Mouse (Mus musculus): Measurements from ENCODE around the gene Pip5k1c. TPM values are rescaled to one million over a fixed set of nuclear protein-coding genes. Genes with fewer than 3 reads are reported as not detected.

The Pip5k1c gene
- polyA plus RNA-seq, 1 experiment from 2014 or later: 26.2 TPM

- Histone ChIP-seq H3K36me3 (peaks cover 45% of the 10 kb centered on the region), H3K27me3 (no peaks in the 10 kb centered on the region), H3K4me2 (peak overlapping the region; percentile 2; the same call in 1 of the 2 replicates), H3K9me3 (replicated peaks) (no peaks in the 10 kb centered on the region), H3K9ac (no peak overlapping the region), H3K4me1 (replicated peaks) (peaks cover 55% of the 10 kb centered on the region), H3K27ac (peak overlapping the region; percentile 50), H3K4me3 (no peak overlapping the region)
- WGBS: 60% methylated on average over 6 of the region's 6 CpGs
- 0 out of 2 replicates have a peak, but pooled peaks have one; percentile 3 for ATAC-seq (replicated peaks; ENCODE audit: insufficient number of reproducible peaks, insufficient read depth, low FRiP score, low read depth)
Observed at GRCm38 (mm10) chr10:81326858-81327257, 34.1 kb downstream of the Pip5k1c start.

GRCm38 (mm10) chr10:81327959-81328358 lies 35.2 kb downstream of the Pip5k1c start:
- no peak for ATAC-seq (replicated peaks; ENCODE audit: insufficient number of reproducible peaks, insufficient read depth, low FRiP score, low read depth)
- 15% methylated on average over 2 of the region's 2 CpGs for WGBS

GRCm38 (mm10) chr10:81328386-81328785 lies 35.6 kb downstream of the Pip5k1c start, which contains the start of gene Tbxa2r:
Tbxa2r (plus strand) TSS chr10:81328731.
- WGBS: 3% methylated on average over 10 of the region's 10 CpGs
- peaks cover 35% of the 10 kb centered on the region for H3K36me3 ChIP-seq
- H3K4me3 ChIP-seq: peak within 1 kb of the TSS; percentile 35
- H3K4me1 ChIP-seq (replicated peaks): peaks cover 56% of the 10 kb centered on the region
- no peaks in the 10 kb centered on the region for H3K27me3 ChIP-seq
- peak within 1 kb of the TSS; percentile 95 for H3K27ac ChIP-seq
- H3K4me2 ChIP-seq: peak within 1 kb of the TSS; percentile 49
- peak; percentile 36 for ATAC-seq (replicated peaks; ENCODE audit: insufficient number of reproducible peaks, insufficient read depth, low FRiP score, low read depth)
- no peaks in the 10 kb centered on the region for H3K9me3 ChIP-seq (replicated peaks)
- peak within 1 kb of the TSS; percentile 47 for H3K9ac ChIP-seq

More at GRCm38 (mm10) chr10:81327959-81328358, 35.2 kb downstream of the Pip5k1c start:
- Histone ChIP-seq H3K4me3 (0 out of 2 replicates have a peak overlapping the region, but pooled peaks have one; percentile 35), H3K4me1 (replicated peaks) (peaks cover 56% of the 10 kb centered on the region), H3K9ac (peak overlapping the region; percentile 47; the same call in 1 of the 2 replicates), H3K27ac (peak overlapping the region; percentile 95), H3K36me3 (peaks cover 39% of the 10 kb centered on the region), H3K27me3 (no peaks in the 10 kb centered on the region), H3K9me3 (replicated peaks) (no peaks in the 10 kb centered on the region), H3K4me2 (peak overlapping the region; percentile 49)

- peak overlapping the region; percentile 41; the same call in 1 of the 2 replicates for H3K9ac ChIP-seq
- peaks cover 56% of the 10 kb centered on the region for H3K4me1 ChIP-seq (replicated peaks)
- H3K9me3 ChIP-seq (replicated peaks): no peaks in the 10 kb centered on the region
- H3K36me3 ChIP-seq: peaks cover 25% of the 10 kb centered on the region
- peak overlapping the region; percentile 35 for H3K4me3 ChIP-seq
- H3K4me2 ChIP-seq: peak overlapping the region; percentile 49
- peak overlapping the region; percentile 95 for H3K27ac ChIP-seq
- WGBS: 35% methylated on average over 10 of the region's 10 CpGs
- peak; percentile 63 for ATAC-seq (replicated peaks; ENCODE audit: insufficient number of reproducible peaks, insufficient read depth, low FRiP score, low read depth)
- no peaks in the 10 kb centered on the region for H3K27me3 ChIP-seq
Observed at GRCm38 (mm10) chr10:81329194-81329975, 36.6 kb downstream of the Pip5k1c start.

GRCm38 (mm10) chr10:81330007-81330406 lies 37.2 kb downstream of the Pip5k1c start:
- Histone ChIP-seq H3K4me3 (peak overlapping the region; percentile 35), H3K27me3 (no peaks in the 10 kb centered on the region), H3K36me3 (peaks cover 19% of the 10 kb centered on the region), H3K27ac (peak overlapping the region; percentile 95), H3K4me2 (peak overlapping the region; percentile 49), H3K4me1 (replicated peaks) (peaks cover 60% of the 10 kb centered on the region), H3K9ac (peak overlapping the region; percentile 22; the same call in 1 of the 2 replicates), H3K9me3 (replicated peaks) (no peaks in the 10 kb centered on the region)
- ATAC-seq (replicated peaks; ENCODE audit: insufficient number of reproducible peaks, insufficient read depth, low FRiP score, low read depth): no peak
- WGBS: 34% methylated on average over 4 of the region's 4 CpGs

DNA sequence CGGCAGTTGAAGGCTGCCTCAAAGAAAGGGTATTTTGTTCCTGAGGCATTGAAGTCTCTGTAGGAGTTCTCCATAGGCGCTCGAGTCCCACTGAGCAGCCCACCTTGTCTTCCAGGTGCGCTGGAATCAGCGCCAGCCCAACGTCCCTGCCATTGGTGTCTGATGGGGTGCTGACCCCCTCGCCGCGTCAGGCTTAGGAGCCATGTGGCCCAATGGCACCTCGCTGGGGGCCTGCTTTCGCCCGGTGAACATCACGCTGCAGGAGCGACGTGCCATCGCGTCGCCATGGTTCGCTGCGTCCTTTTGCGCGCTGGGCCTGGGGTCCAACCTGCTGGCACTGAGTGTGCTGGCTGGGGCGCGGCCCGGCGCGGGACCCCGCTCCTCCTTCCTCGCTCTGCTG lies 39.5 kb downstream of the Pip5k1c start:
- ATAC-seq (replicated peaks; ENCODE audit: insufficient number of reproducible peaks, insufficient read depth, low FRiP score, low read depth): no peak
- H3K36me3 ChIP-seq: no peaks in the 10 kb centered on the region
- peaks cover 2% of the 10 kb centered on the region for H3K27me3 ChIP-seq
- H3K4me1 ChIP-seq (replicated peaks): peaks cover 63% of the 10 kb centered on the region
- H3K9me3 ChIP-seq (replicated peaks): no peaks in the 10 kb centered on the region
- WGBS: 36% methylated on average over 29 of the region's 29 CpGs
- no peak overlapping the region for H3K27ac ChIP-seq
- no peak overlapping the region for H3K9ac ChIP-seq
- peak overlapping the region; percentile 35 for H3K4me2 ChIP-seq
- no peak overlapping the region for H3K4me3 ChIP-seq

DNA sequence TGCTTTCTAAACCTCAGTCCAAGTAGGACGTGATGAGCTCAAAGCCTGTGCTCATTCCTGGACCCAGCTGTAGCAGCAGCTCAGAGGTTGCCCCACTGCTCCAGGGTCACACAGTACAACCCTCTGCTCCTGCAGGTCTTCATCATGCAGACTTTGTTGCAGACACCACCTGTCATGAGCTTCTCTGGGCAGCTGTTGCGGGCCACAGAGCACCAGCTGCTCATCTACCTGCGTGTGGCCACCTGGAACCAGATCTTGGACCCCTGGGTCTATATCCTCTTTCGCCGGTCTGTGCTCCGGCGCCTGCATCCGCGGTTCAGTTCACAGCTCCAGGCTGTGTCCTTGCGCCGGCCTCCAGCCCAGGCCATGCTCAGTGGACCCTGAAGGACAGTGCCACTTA lies 41.6 kb downstream of the Pip5k1c start:
- 74% methylated on average over 11 of the region's 11 CpGs for WGBS
- peaks cover 46% of the 10 kb centered on the region for H3K4me1 ChIP-seq (replicated peaks)
- H3K27ac ChIP-seq: no peak overlapping the region
- ATAC-seq (replicated peaks; ENCODE audit: insufficient number of reproducible peaks, insufficient read depth, low FRiP score, low read depth): no peak
- H3K4me3 ChIP-seq: no peak overlapping the region
- H3K27me3 ChIP-seq: peaks cover 13% of the 10 kb centered on the region
- no peak overlapping the region for H3K9ac ChIP-seq
- H3K9me3 ChIP-seq (replicated peaks): no peaks in the 10 kb centered on the region
- no peak overlapping the region for H3K4me2 ChIP-seq
- no peaks in the 10 kb centered on the region for H3K36me3 ChIP-seq

DNA sequence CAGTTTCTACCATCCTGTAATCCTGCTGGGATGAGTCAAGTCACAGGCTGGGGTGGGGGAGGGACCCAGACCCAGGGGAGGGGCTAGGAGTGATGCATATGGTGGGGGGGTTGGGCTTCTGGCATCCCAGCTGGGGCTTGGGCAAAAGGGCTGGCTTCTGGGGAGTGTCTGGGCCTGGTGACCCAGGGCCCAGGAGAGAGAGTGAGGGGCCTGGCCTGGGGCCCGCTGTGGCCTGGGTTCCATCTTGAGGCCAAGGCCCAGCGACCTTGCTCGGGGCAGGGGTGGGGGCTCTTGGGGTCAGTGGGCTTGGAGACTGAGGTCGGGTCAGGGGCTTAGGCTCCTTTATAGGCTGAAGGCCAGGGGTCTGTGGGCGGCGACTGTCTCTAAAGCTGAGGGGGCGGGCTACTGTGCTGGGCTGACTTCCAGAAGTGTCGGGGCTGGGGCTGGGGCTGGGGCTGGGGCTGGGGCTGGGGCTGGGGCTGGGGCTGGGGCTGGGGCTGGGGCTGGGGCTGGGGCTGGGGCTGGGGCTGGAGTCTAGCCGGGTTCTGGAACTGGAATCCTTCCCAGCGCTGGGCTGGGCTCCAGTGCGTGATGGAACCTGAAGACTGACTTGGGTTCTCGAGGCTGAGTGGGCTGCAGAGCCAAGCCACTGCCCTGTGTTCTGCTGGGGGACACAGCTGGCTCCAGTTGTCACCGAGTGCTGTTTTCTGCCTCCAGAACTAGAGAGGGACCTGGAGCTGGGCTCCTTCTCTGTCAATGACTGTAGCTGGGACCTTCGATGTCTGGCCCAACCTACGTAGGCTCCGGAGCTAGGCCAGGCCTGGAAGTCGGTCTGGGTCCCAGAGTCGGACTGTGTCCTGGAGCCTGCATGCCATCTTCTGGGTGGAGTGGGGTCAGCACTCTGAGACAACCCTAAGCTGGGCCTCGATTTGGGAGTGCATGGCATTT lies 42.9 kb downstream of the Pip5k1c start:
- WGBS: 42% methylated on average over 19 of the region's 19 CpGs
- H3K4me3 ChIP-seq: no peak overlapping the region
- H3K4me2 ChIP-seq: peak overlapping the region; percentile 30; the same call in 1 of the 2 replicates
- peaks cover 13% of the 10 kb centered on the region for H3K27me3 ChIP-seq
- H3K9ac ChIP-seq: 0 out of 2 replicates have a peak overlapping the region, but pooled peaks have one; percentile 25
- H3K36me3 ChIP-seq: no peaks in the 10 kb centered on the region
- no peaks in the 10 kb centered on the region for H3K9me3 ChIP-seq (replicated peaks)
- H3K27ac ChIP-seq: peak overlapping the region; percentile 76
- peak; percentile 11; the same call in 1 of the 2 replicates for ATAC-seq (replicated peaks; ENCODE audit: insufficient number of reproducible peaks, insufficient read depth, low FRiP score, low read depth)
- peaks cover 33% of the 10 kb centered on the region for H3K4me1 ChIP-seq (replicated peaks)

DNA sequence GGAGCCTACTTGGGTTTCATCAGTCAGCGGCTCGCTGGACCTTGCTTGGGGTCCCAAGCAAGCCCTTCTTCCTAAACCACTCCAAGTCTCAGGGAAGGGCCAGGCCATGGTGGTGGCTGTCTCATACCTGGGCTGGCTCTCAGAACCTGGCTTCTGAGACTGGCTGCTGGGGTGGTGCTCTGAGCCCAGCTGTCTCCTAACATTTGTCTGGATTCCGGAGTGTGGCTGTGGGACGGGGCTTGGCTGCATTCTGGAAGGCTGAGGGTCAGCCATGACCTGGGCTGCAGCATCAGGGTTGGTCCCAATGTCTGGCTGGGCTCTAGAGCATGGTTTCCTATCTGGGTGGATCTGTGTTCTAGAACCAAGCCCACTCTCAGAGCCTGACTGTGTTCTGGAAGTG lies 43.8 kb downstream of the Pip5k1c start:
- no peaks in the 10 kb centered on the region for H3K9me3 ChIP-seq (replicated peaks)
- H3K27ac ChIP-seq: peak overlapping the region; percentile 76
- peaks cover 33% of the 10 kb centered on the region for H3K4me1 ChIP-seq (replicated peaks)
- 94% methylated on average over 4 of the region's 4 CpGs for WGBS
- H3K27me3 ChIP-seq: peaks cover 19% of the 10 kb centered on the region
- no peak overlapping the region for H3K4me2 ChIP-seq
- no peak for ATAC-seq (replicated peaks; ENCODE audit: insufficient number of reproducible peaks, insufficient read depth, low FRiP score, low read depth)
- no peak overlapping the region for H3K4me3 ChIP-seq
- H3K36me3 ChIP-seq: no peaks in the 10 kb centered on the region
- no peak overlapping the region for H3K9ac ChIP-seq

DNA sequence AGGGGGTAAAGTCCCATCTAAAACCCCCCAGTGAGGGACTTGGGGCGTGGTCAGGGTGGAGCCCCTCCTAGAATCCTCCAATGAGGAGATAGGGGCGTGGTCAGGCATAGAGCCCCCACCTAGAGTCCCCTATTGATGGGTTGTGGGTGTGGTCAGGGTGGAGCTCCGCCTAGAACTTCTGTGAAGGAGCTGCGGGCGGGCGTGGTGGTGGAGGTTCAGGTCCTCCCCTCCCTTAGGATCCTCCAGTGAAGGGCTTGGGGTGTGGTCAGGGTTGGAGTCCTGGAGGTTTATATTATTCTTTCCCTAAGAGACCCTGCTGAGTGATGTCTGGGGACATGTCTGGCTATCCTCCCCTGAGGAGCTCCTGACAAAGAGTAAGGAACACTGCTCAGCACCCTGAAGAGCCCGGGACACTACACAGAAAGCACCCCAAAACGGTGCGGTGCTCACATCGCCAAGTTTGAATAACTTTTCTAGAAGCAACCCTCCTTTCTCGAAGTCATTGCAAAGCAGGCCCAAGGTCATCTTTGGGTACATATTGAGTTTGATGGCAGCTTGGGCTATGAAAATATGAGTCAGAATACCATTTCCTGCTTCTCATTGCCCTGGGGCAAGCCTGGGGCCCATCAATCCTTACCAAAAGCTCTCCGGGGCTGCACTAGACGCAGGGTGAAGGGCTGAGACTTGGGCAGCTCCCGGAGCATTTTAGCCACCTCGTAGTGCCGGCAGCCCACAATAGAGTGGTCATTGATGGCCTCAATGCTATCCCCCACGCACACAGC lies 48.0 kb downstream of the Pip5k1c start:
- no peak overlapping the region for H3K4me3 ChIP-seq
- H3K27me3 ChIP-seq: peaks cover 43% of the 10 kb centered on the region
- ATAC-seq (replicated peaks; ENCODE audit: insufficient number of reproducible peaks, insufficient read depth, low FRiP score, low read depth): no peak
- H3K27ac ChIP-seq: no peak overlapping the region
- no peaks in the 10 kb centered on the region for H3K9me3 ChIP-seq (replicated peaks)
- H3K4me1 ChIP-seq (replicated peaks): peaks cover 32% of the 10 kb centered on the region
- no peak overlapping the region for H3K9ac ChIP-seq
- H3K36me3 ChIP-seq: peaks cover 3% of the 10 kb centered on the region; the same call in 1 of the 2 replicates
- no peak overlapping the region for H3K4me2 ChIP-seq
- 45% methylated on average over 17 of the region's 17 CpGs for WGBS
